Mouse (Mus musculus) intestine, postnatal 0 days (tissue): ENCODE measurements at regions not wholly inside any gene's neighbourhood (a gene's known extent, or its start where the extent isn't known, plus 50 kb on each side); places are given as distances from the start of the nearest gene placed in this dataset.

ENCODE experiments used
- ATAC-seq: fragments of 200-750 bp; cut with Nextera tagmentation; 2 replicates; pipeline ENCODE4 v1.8.0; 2017; ENCODE audit warnings: mild to moderate bottlenecking, moderate TSS enrichment, moderate library complexity
- H3K27ac ChIP-seq: fragments of 300-500 bp; sonication (generic); 2 replicates; pipeline ENCODE4 v1.5.1; 2014; ENCODE audit warnings: mild to moderate bottlenecking, low read depth, low read length, moderate library complexity
- H3K27me3 ChIP-seq: fragments of 300-500 bp; sonication (generic); replicated peaks from 2 replicates; pipeline ENCODE4 v1.6.1; 2014; ENCODE audit warnings: low read length, mixed read lengths; ENCODE audit not compliant: control insufficient read depth, insufficient read depth
- H3K36me3 ChIP-seq: fragments of 300-500 bp; sonication (generic); 2 replicates; pipeline ENCODE4 v1.6.1; 2014; ENCODE audit warnings: mild to moderate bottlenecking, moderate library complexity; ENCODE audit not compliant: control insufficient read depth, insufficient read depth
- H3K4me1 ChIP-seq: fragments of 300-500 bp; sonication (generic); replicated peaks from 2 replicates; pipeline ENCODE4 v1.6.1; 2014; ENCODE audit warnings: antibody characterized with exemption, low read length, mixed read lengths; ENCODE audit not compliant: control insufficient read depth, insufficient read depth
- H3K4me2 ChIP-seq: fragments of 300-500 bp; sonication (generic); replicated peaks from 2 replicates; pipeline ENCODE4 v1.6.1; 2014; ENCODE audit warnings: low read depth, mild to moderate bottlenecking, moderate library complexity
- H3K4me3 ChIP-seq: fragments of 300-500 bp; sonication (generic); 2 replicates; pipeline ENCODE4 v1.5.1; 2014; ENCODE audit warnings: low read depth, low read length
- H3K9ac ChIP-seq: fragments of 300-500 bp; sonication (generic); 2 replicates; pipeline ENCODE4 v1.6.1; 2014; ENCODE audit warnings: mild to moderate bottlenecking, low read depth, low read length
- H3K9me3 ChIP-seq: fragments of 300-500 bp; sonication (generic); 2 replicates; pipeline ENCODE4 v1.6.1; 2016; ENCODE audit warnings: mixed run types; ENCODE audit not compliant: control insufficient read depth
- CTCF ChIP-seq: sonication (generic); IDR thresholded peaks from 2 replicates; pipeline ENCODE4 v1.5.1; 2016; ENCODE audit warnings: low read depth, mild to moderate bottlenecking, control low read depth, antibody characterized with exemption, moderate library complexity
- WGBS: fragments of 180-500 bp; shearing (Covaris S2); extraction: QIAGEN DNeasy Blood & Tissue Kit; methylation state at CpG from one replicate; pipeline ENCODE4 v1.1.7; 2014; 5-methylcytosine and 5-hydroxymethylcytosine counted together

DNA sequence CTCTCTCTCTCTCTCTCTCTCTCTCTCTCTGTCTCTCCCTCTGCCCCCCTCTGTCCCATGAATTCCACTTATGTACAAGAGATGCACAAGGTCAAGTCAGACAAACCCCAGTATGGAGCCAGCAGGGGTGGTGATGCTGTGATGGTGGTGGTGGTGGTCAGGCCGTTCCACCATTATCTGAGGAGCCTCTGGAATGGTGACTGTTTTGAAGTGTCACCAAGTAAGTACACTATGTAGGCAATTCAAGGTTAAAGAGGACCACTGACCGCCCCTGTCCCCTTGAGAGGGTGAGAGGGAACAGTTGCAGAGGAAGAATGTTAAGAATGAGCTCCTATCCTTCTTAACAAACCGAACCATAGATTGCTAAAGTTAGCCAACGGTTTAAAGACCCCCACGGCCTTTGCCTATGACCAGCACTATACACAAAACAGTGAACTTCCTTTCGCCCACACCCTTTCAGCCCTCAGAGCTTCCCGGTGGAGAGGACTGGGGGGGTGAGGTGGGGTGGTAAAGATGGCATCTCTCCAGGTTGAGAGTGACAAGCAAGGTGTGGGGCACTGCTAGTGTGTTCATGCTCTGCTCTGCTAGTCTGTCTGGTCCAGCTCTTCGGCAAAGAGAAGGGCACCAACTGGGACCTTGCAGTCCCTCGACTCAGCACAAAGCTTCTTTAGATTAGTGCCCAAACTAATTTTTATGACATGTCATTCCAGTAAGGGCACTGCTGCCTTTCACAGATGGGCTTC, 128.7 kb upstream of the Ankrd55 start:
- no peak overlapping the region for H3K4me3 ChIP-seq
- no peak for ATAC-seq
- H3K9me3 ChIP-seq: no peaks in the 10 kb centered on the region
- 78% methylated on average over 9 of the region's 9 CpGs for WGBS
- TF ChIP-seq CTCF: no peak
- H3K9ac ChIP-seq: no peak overlapping the region
- H3K4me2 ChIP-seq: no peak overlapping the region
- no peaks in the 10 kb centered on the region for H3K36me3 ChIP-seq
- H3K4me1 ChIP-seq: no peaks in the 10 kb centered on the region
- H3K27ac ChIP-seq: no peak overlapping the region
- no peaks in the 10 kb centered on the region for H3K27me3 ChIP-seq

DNA sequence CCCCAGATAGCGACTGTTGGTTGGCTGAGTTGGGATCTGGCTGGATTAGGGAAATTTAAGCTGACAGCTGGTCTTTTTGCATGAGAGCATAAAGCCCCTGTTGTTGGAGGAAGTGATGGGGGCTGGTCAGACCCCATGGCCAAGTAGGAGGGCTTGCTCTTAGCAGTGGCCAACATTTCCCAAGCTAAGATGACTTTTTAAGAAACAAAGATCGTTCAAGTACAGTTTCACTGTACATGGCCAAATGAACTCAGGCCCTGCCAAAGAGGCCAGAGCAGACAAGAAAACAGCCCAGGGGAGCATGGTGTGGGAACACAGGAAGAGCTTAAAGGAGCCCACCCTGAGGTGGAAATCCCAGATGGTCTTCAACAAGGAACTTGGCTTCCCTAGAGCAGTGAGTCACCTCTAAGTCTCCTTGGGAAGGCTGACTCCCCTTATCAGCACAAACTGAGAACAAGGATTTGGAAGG, 128.0 kb upstream of the Ankrd55 start:
- Histone ChIP-seq H3K4me2 (no peak overlapping the region), H3K4me1 (no peaks in the 10 kb centered on the region), H3K27ac (no peak overlapping the region), H3K4me3 (no peak overlapping the region), H3K27me3 (no peaks in the 10 kb centered on the region), H3K9ac (no peak overlapping the region), H3K36me3 (no peaks in the 10 kb centered on the region), H3K9me3 (no peaks in the 10 kb centered on the region)
- 71% methylated on average over 2 of the region's 2 CpGs for WGBS
- TF ChIP-seq CTCF: no peak
- ATAC-seq: no peak

DNA sequence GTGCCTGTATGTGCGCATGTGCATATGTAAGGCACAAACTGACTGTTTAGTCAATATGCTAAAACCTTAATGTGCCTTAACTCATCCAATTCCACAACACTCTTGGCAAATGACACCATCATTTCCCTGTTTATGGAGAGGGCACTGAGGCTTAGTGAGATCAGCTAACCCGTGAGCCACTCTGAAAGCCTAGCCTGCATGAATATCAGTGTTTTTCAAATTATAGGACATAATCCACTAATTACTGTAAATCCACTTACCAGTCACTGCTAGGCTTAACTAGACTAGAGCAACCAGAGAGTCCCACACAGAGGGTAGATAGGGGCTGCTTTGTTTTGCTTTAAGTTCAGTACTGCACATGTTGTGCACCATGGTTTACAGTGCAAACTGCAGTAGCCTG, 127.5 kb upstream of the Ankrd55 start:
- 94% methylated on average over 2 of the region's 2 CpGs for WGBS
- Histone ChIP-seq H3K9ac (no peak overlapping the region), H3K4me2 (no peak overlapping the region), H3K36me3 (no peaks in the 10 kb centered on the region), H3K27me3 (no peaks in the 10 kb centered on the region), H3K9me3 (no peaks in the 10 kb centered on the region), H3K4me1 (no peaks in the 10 kb centered on the region), H3K27ac (no peak overlapping the region), H3K4me3 (no peak overlapping the region)
- no peak for TF ChIP-seq CTCF
- no peak for ATAC-seq

DNA sequence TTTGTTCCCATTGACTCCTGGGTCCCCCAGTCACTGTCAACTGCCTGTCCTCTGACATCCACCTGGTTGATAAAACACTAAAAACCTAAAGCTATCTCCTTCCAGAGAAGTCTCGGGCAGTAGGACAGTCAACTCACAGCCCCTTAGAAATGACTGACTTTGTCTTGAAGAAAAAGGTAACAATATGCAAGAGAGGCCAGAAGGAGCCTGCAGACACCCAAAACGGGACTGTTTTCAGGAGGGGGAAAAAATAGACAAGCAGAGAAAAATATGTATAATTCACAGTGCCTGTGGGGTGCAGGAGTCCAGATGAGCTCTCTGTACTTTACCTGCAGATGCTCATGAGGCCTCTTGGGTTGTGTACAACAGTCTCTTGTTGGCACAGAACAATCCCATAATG, 126.4 kb upstream of the Ankrd55 start:
- ATAC-seq: no peak
- no peak overlapping the region for H3K9ac ChIP-seq
- 85% methylated on average over 2 of the region's 2 CpGs for WGBS
- no peak overlapping the region for H3K27ac ChIP-seq
- TF ChIP-seq CTCF: no peak
- no peaks in the 10 kb centered on the region for H3K4me1 ChIP-seq
- H3K36me3 ChIP-seq: no peaks in the 10 kb centered on the region
- H3K9me3 ChIP-seq: no peaks in the 10 kb centered on the region
- H3K4me3 ChIP-seq: no peak overlapping the region
- no peak overlapping the region for H3K4me2 ChIP-seq
- no peaks in the 10 kb centered on the region for H3K27me3 ChIP-seq

DNA sequence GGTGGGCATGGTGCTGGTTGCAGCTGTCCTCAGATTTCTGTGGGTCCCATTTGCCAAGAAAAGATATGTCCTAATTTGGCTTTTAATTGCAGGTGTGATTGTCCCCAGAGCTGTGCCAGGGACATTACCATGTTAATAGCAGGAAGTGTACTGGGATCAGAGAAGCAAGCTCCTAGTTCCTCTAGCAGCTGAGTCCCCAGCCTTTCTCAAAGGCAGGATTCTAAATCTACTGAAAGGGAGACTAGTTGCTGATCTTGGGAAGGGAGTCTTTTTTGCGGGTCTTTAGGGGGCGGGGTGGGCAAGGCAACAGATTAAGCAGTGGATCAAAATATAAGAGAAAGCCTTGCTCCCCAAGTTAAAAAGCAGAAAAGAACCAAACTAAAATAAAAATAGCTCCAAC, 122.3 kb upstream of the Ankrd55 start:
- H3K9ac ChIP-seq: no peak overlapping the region
- no peaks in the 10 kb centered on the region for H3K36me3 ChIP-seq
- no peaks in the 10 kb centered on the region for H3K27me3 ChIP-seq
- no peak for TF ChIP-seq CTCF
- H3K4me2 ChIP-seq: no peak overlapping the region
- no peak overlapping the region for H3K4me3 ChIP-seq
- 81% methylated on average over 2 of the region's 2 CpGs for WGBS
- no peak overlapping the region for H3K27ac ChIP-seq
- H3K9me3 ChIP-seq: no peaks in the 10 kb centered on the region
- H3K4me1 ChIP-seq: no peaks in the 10 kb centered on the region
- ATAC-seq: no peak

DNA sequence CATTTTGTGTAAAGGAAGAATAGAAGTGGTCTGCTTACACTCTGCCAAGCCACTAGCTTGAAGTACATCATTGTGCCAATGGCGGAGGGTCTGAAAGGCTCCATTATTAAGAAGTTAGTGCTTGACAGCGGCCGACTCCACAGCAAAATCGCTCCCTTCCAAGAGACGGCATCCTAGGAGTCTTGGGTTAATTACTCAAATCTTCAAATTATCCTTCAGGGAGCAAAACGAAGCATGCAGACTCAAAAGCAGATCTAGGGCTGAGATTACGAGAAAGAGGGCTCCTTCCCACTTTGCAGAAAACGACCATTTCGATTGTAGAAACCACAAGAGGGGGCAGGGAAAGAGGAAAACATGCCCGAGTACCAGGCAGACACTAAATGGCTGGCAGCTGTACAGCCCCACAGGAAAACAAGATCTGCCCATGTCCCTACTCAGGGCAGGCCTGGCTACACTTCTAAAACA, 121.9 kb upstream of the Ankrd55 start:
- Histone ChIP-seq H3K36me3 (no peaks in the 10 kb centered on the region), H3K9me3 (no peaks in the 10 kb centered on the region), H3K4me1 (no peaks in the 10 kb centered on the region), H3K4me2 (no peak overlapping the region), H3K27me3 (no peaks in the 10 kb centered on the region), H3K27ac (no peak overlapping the region), H3K4me3 (no peak overlapping the region), H3K9ac (no peak overlapping the region)
- 82% methylated on average over 10 of the region's 10 CpGs for WGBS
- no peak for TF ChIP-seq CTCF
- no peak for ATAC-seq

DNA sequence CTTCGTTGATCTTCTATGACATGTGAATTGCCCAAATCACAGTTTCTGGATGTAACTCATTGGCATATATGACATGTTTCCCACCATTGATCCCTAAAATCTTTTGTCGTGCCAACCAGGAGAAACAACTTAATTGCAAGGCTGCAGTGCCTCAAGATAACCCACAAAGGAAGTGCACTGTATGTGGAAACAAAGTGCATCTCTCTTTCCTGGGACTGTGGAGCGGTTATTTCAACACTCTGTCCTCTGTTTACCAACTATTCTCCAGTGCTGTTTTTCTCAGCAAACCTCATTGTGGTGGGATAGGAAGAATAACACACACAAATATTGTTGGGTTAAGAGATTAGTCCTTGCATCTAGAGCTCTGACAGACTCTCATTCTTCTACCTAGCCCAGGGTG, 119.8 kb upstream of the Ankrd55 start:
- Histone ChIP-seq H3K9ac (no peak overlapping the region), H3K4me2 (no peak overlapping the region), H3K27me3 (no peaks in the 10 kb centered on the region), H3K36me3 (no peaks in the 10 kb centered on the region), H3K4me1 (no peaks in the 10 kb centered on the region), H3K4me3 (no peak overlapping the region), H3K9me3 (no peaks in the 10 kb centered on the region), H3K27ac (no peak overlapping the region)
- TF ChIP-seq CTCF: no peak
- 75% methylated on average over 3 of the region's 3 CpGs for WGBS
- ATAC-seq: no peak
